Mouse (Mus musculus): ENCODE results near the gene Cgas. TPM values are rescaled to one million over a fixed set of nuclear protein-coding genes. Genes with fewer than 3 reads are reported as not detected.

Gene Cgas
- polyA plus RNA-seq, 1 experiment from 2014 or later = 0.84 TPM

Small RNA genes within 50 kb of the gene (microRNA-seq; reads per million reads assigned to microRNA genes)
- gene Gm26377 = not detected

Other genes starting within 250 kb of the Cgas start
- gene Gsta1, start 212.6 kb downstream of the Cgas start, polyA plus RNA-seq (2014; fragmentation: Nextera tagmentation; extraction: Ambion mirVana) = not detected in 2 replicates
- gene Gm3776, start 186.1 kb downstream of the Cgas start, polyA plus RNA-seq (2014; fragmentation: Nextera tagmentation; extraction: Ambion mirVana) = not detected in 2 replicates
- gene Gm10639, start 153.3 kb downstream of the Cgas start, polyA plus RNA-seq (2014; fragmentation: Nextera tagmentation; extraction: Ambion mirVana) = not detected in 2 replicates
- not detected in 2 replicates for gene Omt2a, start 128.4 kb downstream of the Cgas start, polyA plus RNA-seq (2014; fragmentation: Nextera tagmentation; extraction: Ambion mirVana)
- not detected in 2 replicates for gene Omt2b, start 115.6 kb downstream of the Cgas start, polyA plus RNA-seq (2014; fragmentation: Nextera tagmentation; extraction: Ambion mirVana)
- gene Gsta2, start 87.4 kb downstream of the Cgas start, polyA plus RNA-seq (2014; fragmentation: Nextera tagmentation; extraction: Ambion mirVana) = not detected in 2 replicates
- gene Dppa5a, start 75.1 kb downstream of the Cgas start, polyA plus RNA-seq (2014; fragmentation: Nextera tagmentation; extraction: Ambion mirVana) = 4.5 and 6.0 TPM in 2 replicates
- gene Ooep, start 64.5 kb downstream of the Cgas start, polyA plus RNA-seq (2014; fragmentation: Nextera tagmentation; extraction: Ambion mirVana) = 5.0 and 6.5 TPM in 2 replicates
- gene Ddx43, start 47.5 kb downstream of the Cgas start, polyA plus RNA-seq (2014; fragmentation: Nextera tagmentation; extraction: Ambion mirVana) = 0.40 and 0.75 TPM in 2 replicates
- gene Mto1, start 5.0 kb upstream of the Cgas start, polyA plus RNA-seq (2014; fragmentation: Nextera tagmentation; extraction: Ambion mirVana) = 27.5 and 28.5 TPM in 2 replicates
- gene Gm17324, start 5.5 kb upstream of the Cgas start, polyA plus RNA-seq (2014; fragmentation: Nextera tagmentation; extraction: Ambion mirVana) = 1.4 and 2.0 TPM in 2 replicates
- 3,726 and 3,749 TPM in 2 replicates for gene Eef1a1, start 45.9 kb upstream of the Cgas start, polyA plus RNA-seq (2014; fragmentation: Nextera tagmentation; extraction: Ambion mirVana)
- 15.5 and 16.7 TPM in 2 replicates for gene Slc17a5, start 144.8 kb upstream of the Cgas start, polyA plus RNA-seq (2014; fragmentation: Nextera tagmentation; extraction: Ambion mirVana)
- gene Cd109, start 172.3 kb upstream of the Cgas start, polyA plus RNA-seq (2014; fragmentation: Nextera tagmentation; extraction: Ambion mirVana) = 2.1 and 2.2 TPM in 2 replicates